Mouse (Mus musculus) embryonic facial prominence, embryonic 15.5 days (tissue): ENCODE measurements around the gene Gch1. TPM values are rescaled to one million over a fixed set of nuclear protein-coding genes. Genes with fewer than 3 reads are reported as not detected.

Experiments
- ATAC-seq: fragments of 200-750 bp; cut with Nextera tagmentation; 2 replicates; pipeline ENCODE4 v1.8.0; 2017; ENCODE audit warnings: low read depth, moderate TSS enrichment; ENCODE audit not compliant: insufficient number of reproducible peaks, low FRiP score, low TSS enrichment
- H3K27ac ChIP-seq: fragments of 300-500 bp; sonication (generic); replicated peaks from 2 replicates; pipeline ENCODE4 v1.5.1; 2015; ENCODE audit warnings: mild to moderate bottlenecking, inconsistent platforms
- H3K27me3 ChIP-seq: fragments of 300-500 bp; sonication (generic); 2 replicates; pipeline ENCODE4 v1.6.1; 2015; ENCODE audit warnings: inconsistent platforms
- H3K36me3 ChIP-seq: fragments of 300-500 bp; sonication (generic); 2 replicates; pipeline ENCODE4 v1.6.1; 2015; ENCODE audit warnings: mild to moderate bottlenecking, inconsistent platforms
- H3K4me1 ChIP-seq: fragments of 300-500 bp; sonication (generic); 2 replicates; pipeline ENCODE4 v1.6.1; 2015; ENCODE audit warnings: inconsistent platforms
- H3K4me2 ChIP-seq: fragments of 300-500 bp; sonication (generic); replicated peaks from 2 replicates; pipeline ENCODE4 v1.6.1; 2015; ENCODE audit warnings: mild to moderate bottlenecking, inconsistent platforms
- H3K4me3 ChIP-seq: fragments of 300-500 bp; sonication (generic); replicated peaks from 2 replicates; pipeline ENCODE4 v1.5.1; 2015; ENCODE audit warnings: mild to moderate bottlenecking, inconsistent platforms
- H3K9ac ChIP-seq: fragments of 300-500 bp; sonication (generic); 2 replicates; pipeline ENCODE4 v1.6.1; 2015; ENCODE audit warnings: inconsistent platforms
- H3K9me3 ChIP-seq: fragments of 300-500 bp; sonication (generic); replicated peaks from 2 replicates; pipeline ENCODE4 v1.6.1; 2016; ENCODE audit warnings: inconsistent platforms
- WGBS: fragments of 180-500 bp; shearing (Covaris S2); methylation state at CpG from one replicate; pipeline ENCODE4 v1.1.7; 2015; 5-methylcytosine and 5-hydroxymethylcytosine counted together
- polyA plus RNA-seq: library from polyadenylated mRNA; unstranded; fragments of >200 nt; fragmentation: Nextera tagmentation; extraction: Ambion mirVana; gene quantifications from 2 replicates; pipeline ENCODE4 v1.2.1, GENCODE M21; 2015

The Gch1 gene
- 1.3 and 1.6 TPM in 2 replicates for polyA plus RNA-seq

- peak; percentile 75 for ATAC-seq
- Histone ChIP-seq H3K4me3 (peak within 1 kb of the TSS; percentile 70), H3K9me3 (no peaks in the 10 kb centered on the region), H3K4me2 (peak within 1 kb of the TSS; percentile 100), H3K27me3 (peaks cover 20% of the 10 kb centered on the region), H3K27ac (no peak within 1 kb of the TSS), H3K9ac (0 out of 2 replicates have a peak within 1 kb of the TSS, but pooled peaks have one; percentile 21), H3K4me1 (peaks cover 11% of the 10 kb centered on the region), H3K36me3 (no peaks in the 10 kb centered on the region)
- WGBS: under 1% methylated on average over 68 of the region's 68 CpGs
Observed at GRCm38 (mm10) chr14:47188848-47189634, at the start of gene Gch1. Gene Gch1, minus strand, starts transcription at chr14:47189413.

GRCm38 (mm10) chr14:47237286-47237685 lies 48.1 kb upstream of the Gch1 start:
- peaks cover 9% of the 10 kb centered on the region for H3K36me3 ChIP-seq
- H3K4me1 ChIP-seq: no peaks in the 10 kb centered on the region
- 86% methylated on average over 4 of the region's 4 CpGs for WGBS
- H3K27me3 ChIP-seq: no peaks in the 10 kb centered on the region
- H3K9me3 ChIP-seq: no peaks in the 10 kb centered on the region
- no peak overlapping the region for H3K4me3 ChIP-seq
- H3K27ac ChIP-seq: no peak overlapping the region
- no peak overlapping the region for H3K9ac ChIP-seq
- ATAC-seq: no peak
- H3K4me2 ChIP-seq: no peak overlapping the region

- Histone ChIP-seq H3K4me2 (no peak overlapping the region), H3K36me3 (peaks cover 5% of the 10 kb centered on the region; the same call in 1 of the 2 replicates), H3K27ac (no peak overlapping the region), H3K9me3 (no peaks in the 10 kb centered on the region), H3K4me3 (no peak overlapping the region), H3K9ac (no peak overlapping the region), H3K27me3 (no peaks in the 10 kb centered on the region), H3K4me1 (no peaks in the 10 kb centered on the region)
- 91% methylated on average over 7 of the region's 7 CpGs for WGBS
- ATAC-seq: no peak
Observed at GRCm38 (mm10) chr14:47236491-47236890, 47.3 kb upstream of the Gch1 start.

GRCm38 (mm10) chr14:47234526-47235250 lies 45.5 kb upstream of the Gch1 start:
- H3K4me3 ChIP-seq: no peak overlapping the region
- no peak overlapping the region for H3K9ac ChIP-seq
- no peak for ATAC-seq
- H3K4me2 ChIP-seq: no peak overlapping the region
- no peaks in the 10 kb centered on the region for H3K9me3 ChIP-seq
- H3K27ac ChIP-seq: no peak overlapping the region
- H3K36me3 ChIP-seq: no peaks in the 10 kb centered on the region
- H3K4me1 ChIP-seq: no peaks in the 10 kb centered on the region
- H3K27me3 ChIP-seq: no peaks in the 10 kb centered on the region
- 68% methylated on average over 5 of the region's 5 CpGs for WGBS

- Histone ChIP-seq H3K9me3 (no peaks in the 10 kb centered on the region), H3K4me1 (no peaks in the 10 kb centered on the region), H3K4me2 (no peak overlapping the region), H3K27ac (no peak overlapping the region), H3K27me3 (no peaks in the 10 kb centered on the region), H3K36me3 (no peaks in the 10 kb centered on the region), H3K4me3 (no peak overlapping the region), H3K9ac (no peak overlapping the region)
- 91% methylated on average over 3 of the region's 3 CpGs for WGBS
- ATAC-seq: no peak
Observed at GRCm38 (mm10) chr14:47234032-47234431, 44.8 kb upstream of the Gch1 start.

- H3K9me3 ChIP-seq: no peaks in the 10 kb centered on the region
- H3K9ac ChIP-seq: no peak overlapping the region
- no peaks in the 10 kb centered on the region for H3K27me3 ChIP-seq
- no peak for ATAC-seq
- 58% methylated on average over 2 of the region's 2 CpGs for WGBS
- no peak overlapping the region for H3K4me2 ChIP-seq
- no peak overlapping the region for H3K27ac ChIP-seq
- no peak overlapping the region for H3K4me3 ChIP-seq
- H3K4me1 ChIP-seq: no peaks in the 10 kb centered on the region
- no peaks in the 10 kb centered on the region for H3K36me3 ChIP-seq
Observed at GRCm38 (mm10) chr14:47233602-47234001, 44.4 kb upstream of the Gch1 start.

- H3K9ac ChIP-seq: no peak overlapping the region
- no peaks in the 10 kb centered on the region for H3K9me3 ChIP-seq
- H3K27ac ChIP-seq: no peak overlapping the region
- H3K4me3 ChIP-seq: no peak overlapping the region
- ATAC-seq: no peak
- no peaks in the 10 kb centered on the region for H3K27me3 ChIP-seq
- H3K36me3 ChIP-seq: no peaks in the 10 kb centered on the region
- H3K4me1 ChIP-seq: no peaks in the 10 kb centered on the region
- 72% methylated on average over 11 of the region's 11 CpGs for WGBS
- H3K4me2 ChIP-seq: no peak overlapping the region
Observed at GRCm38 (mm10) chr14:47229796-47230376, 40.7 kb upstream of the Gch1 start.

- no peak overlapping the region for H3K27ac ChIP-seq
- no peaks in the 10 kb centered on the region for H3K9me3 ChIP-seq
- no peaks in the 10 kb centered on the region for H3K4me1 ChIP-seq
- H3K4me3 ChIP-seq: no peak overlapping the region
- H3K36me3 ChIP-seq: no peaks in the 10 kb centered on the region
- ATAC-seq: no peak
- no peaks in the 10 kb centered on the region for H3K27me3 ChIP-seq
- WGBS: 88% methylated on average over 8 of the region's 8 CpGs
- H3K4me2 ChIP-seq: no peak overlapping the region
- H3K9ac ChIP-seq: no peak overlapping the region
Observed at GRCm38 (mm10) chr14:47225931-47226330, 36.7 kb upstream of the Gch1 start.

GRCm38 (mm10) chr14:47224476-47225325 lies 35.5 kb upstream of the Gch1 start:
- H3K4me3 ChIP-seq: no peak overlapping the region
- no peak overlapping the region for H3K27ac ChIP-seq
- H3K9ac ChIP-seq: no peak overlapping the region
- WGBS: 66% methylated on average over 10 of the region's 10 CpGs
- no peak overlapping the region for H3K4me2 ChIP-seq
- no peaks in the 10 kb centered on the region for H3K4me1 ChIP-seq
- no peaks in the 10 kb centered on the region for H3K27me3 ChIP-seq
- H3K9me3 ChIP-seq: no peaks in the 10 kb centered on the region
- ATAC-seq: no peak
- no peaks in the 10 kb centered on the region for H3K36me3 ChIP-seq

- H3K4me1 ChIP-seq: no peaks in the 10 kb centered on the region
- no peak overlapping the region for H3K4me3 ChIP-seq
- H3K27me3 ChIP-seq: no peaks in the 10 kb centered on the region
- 71% methylated on average over 11 of the region's 11 CpGs for WGBS
- no peaks in the 10 kb centered on the region for H3K36me3 ChIP-seq
- no peaks in the 10 kb centered on the region for H3K9me3 ChIP-seq
- no peak overlapping the region for H3K9ac ChIP-seq
- H3K27ac ChIP-seq: no peak overlapping the region
- no peak for ATAC-seq
- no peak overlapping the region for H3K4me2 ChIP-seq
Observed at GRCm38 (mm10) chr14:47222631-47223450, 33.6 kb upstream of the Gch1 start.
